Mouse (Mus musculus) kidney, postnatal 0 days (tissue): ENCODE results near the gene Slc1a2. TPM values are rescaled to one million over a fixed set of nuclear protein-coding genes. Genes with fewer than 3 reads are reported as not detected.

Source experiments
- ATAC-seq: fragments of 200-750 bp; cut with Nextera tagmentation; replicated peaks from 2 replicates; pipeline ENCODE4 v1.8.0; 2017; ENCODE audit warnings: low read depth, moderate number of reproducible peaks, moderate TSS enrichment, moderate library complexity; ENCODE audit not compliant: low FRiP score
- DNase-seq: peaks from one replicate; pipeline ENCODE4 v3.0.0-alpha.2; 2016; ENCODE audit warnings: low spot score
- H3K27ac ChIP-seq: fragments of 300-500 bp; sonication (generic); 2 replicates; pipeline ENCODE4 v1.5.1; 2014; ENCODE audit warnings: mild to moderate bottlenecking
- H3K27me3 ChIP-seq: fragments of 300-500 bp; sonication (generic); 2 replicates; pipeline ENCODE4 v1.6.1; 2014; ENCODE audit warnings: low read length, mixed read lengths; ENCODE audit not compliant: insufficient read depth
- H3K36me3 ChIP-seq: fragments of 300-500 bp; sonication (generic); 2 replicates; pipeline ENCODE4 v1.6.1; 2014; ENCODE audit warnings: low read length, mixed read lengths; ENCODE audit not compliant: insufficient read depth
- H3K4me1 ChIP-seq: fragments of 300-500 bp; sonication (generic); replicated peaks from 2 replicates; pipeline ENCODE4 v1.6.1; 2014; ENCODE audit warnings: antibody characterized with exemption, low read length, mixed read lengths; ENCODE audit not compliant: insufficient read depth
- H3K4me2 ChIP-seq: fragments of 300-500 bp; sonication (generic); 2 replicates; pipeline ENCODE4 v1.6.1; 2014; ENCODE audit warnings: mild to moderate bottlenecking, low read length, moderate library complexity, mixed read lengths
- H3K4me3 ChIP-seq: fragments of 300-500 bp; sonication (generic); replicated peaks from 2 replicates; pipeline ENCODE4 v1.5.1; 2014; ENCODE audit warnings: low read depth, low read length
- H3K9ac ChIP-seq: fragments of 300-500 bp; sonication (generic); 2 replicates; pipeline ENCODE4 v1.6.1; 2014; ENCODE audit warnings: low read depth, low read length
- H3K9me3 ChIP-seq: fragments of 300-500 bp; sonication (generic); replicated peaks from 2 replicates; pipeline ENCODE4 v1.6.1; 2016; ENCODE audit warnings: low read length, inconsistent platforms, mixed read lengths
- CTCF ChIP-seq: IDR thresholded peaks from 2 replicates; pipeline ENCODE4 v1.5.1; 2016; ENCODE audit warnings: antibody characterized with exemption, low read depth, mild to moderate bottlenecking, moderate library complexity
- WGBS: fragments of 180-500 bp; shearing (Covaris S2); extraction: QIAGEN DNeasy Blood & Tissue Kit; methylation state at CpG from one replicate; pipeline ENCODE4 v1.1.7; 2014; 5-methylcytosine and 5-hydroxymethylcytosine counted together
- polyA plus RNA-seq: library from polyadenylated mRNA; unstranded; fragments of >200 nt; fragmentation: Nextera tagmentation; extraction: Ambion mirVana; gene quantifications from 2 replicates; pipeline ENCODE4 v1.2.1, GENCODE M21; 2015

Gene Slc1a2
- polyA plus RNA-seq, 1 experiment from 2014 or later, result 0.13 TPM

DNA sequence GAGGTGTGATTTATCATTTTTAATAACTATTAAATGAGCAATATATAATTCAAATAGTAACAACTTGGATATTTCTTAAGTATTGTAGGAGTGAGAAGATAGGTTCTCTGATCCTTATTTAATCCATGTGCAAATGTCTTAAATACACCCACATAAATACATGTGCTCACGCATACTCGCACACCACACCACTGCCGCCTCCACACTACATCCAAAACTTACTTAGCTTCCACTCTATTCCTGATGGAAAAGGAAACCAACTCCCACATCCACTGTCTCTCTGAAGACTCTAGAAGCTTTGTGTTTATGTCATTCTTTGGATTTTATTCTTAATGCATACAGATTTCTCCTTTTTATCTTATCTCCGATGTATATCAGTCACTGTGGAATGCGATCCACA lies 113.8 kb downstream of the Slc1a2 start:
- Histone ChIP-seq H3K27ac (no peak overlapping the region), H3K27me3 (no peaks in the 10 kb centered on the region), H3K9me3 (no peaks in the 10 kb centered on the region), H3K4me2 (no peak overlapping the region), H3K36me3 (no peaks in the 10 kb centered on the region), H3K4me3 (no peak overlapping the region), H3K4me1 (no peaks in the 10 kb centered on the region), H3K9ac (no peak overlapping the region)
- ATAC-seq, result no peak
- no peak for TF ChIP-seq CTCF
- no peak for DNase-seq
- 79% methylated on average over 5 of the region's 5 CpGs for WGBS

DNA sequence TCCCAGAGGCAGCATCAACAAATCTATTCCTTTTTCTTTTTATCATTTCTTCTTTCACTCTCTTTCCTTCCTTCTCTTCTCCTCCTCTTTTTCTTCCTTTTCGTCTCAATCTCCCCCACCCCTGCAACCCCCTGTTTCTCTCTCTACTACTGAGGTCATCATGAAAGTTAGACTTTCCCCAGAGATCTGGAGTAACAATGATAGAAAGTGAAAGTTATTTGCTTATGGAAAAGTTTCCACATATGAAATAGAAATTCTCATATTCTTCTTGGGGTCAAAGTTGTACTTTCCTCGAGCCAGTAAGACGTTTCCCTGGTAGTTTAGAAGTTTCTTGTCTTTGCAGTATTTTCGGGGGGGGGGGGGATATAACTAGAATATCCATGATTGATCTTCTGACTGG lies 116.2 kb downstream of the Slc1a2 start:
- Histone ChIP-seq H3K36me3 (no peaks in the 10 kb centered on the region), H3K4me2 (no peak overlapping the region), H3K27ac (no peak overlapping the region), H3K9me3 (no peaks in the 10 kb centered on the region), H3K4me3 (no peak overlapping the region), H3K9ac (no peak overlapping the region), H3K4me1 (no peaks in the 10 kb centered on the region), H3K27me3 (no peaks in the 10 kb centered on the region)
- ATAC-seq (no peak), DNase-seq (no peak)
- 81% methylated on average over 4 of the region's 4 CpGs for WGBS
- no peak for TF ChIP-seq CTCF

DNA sequence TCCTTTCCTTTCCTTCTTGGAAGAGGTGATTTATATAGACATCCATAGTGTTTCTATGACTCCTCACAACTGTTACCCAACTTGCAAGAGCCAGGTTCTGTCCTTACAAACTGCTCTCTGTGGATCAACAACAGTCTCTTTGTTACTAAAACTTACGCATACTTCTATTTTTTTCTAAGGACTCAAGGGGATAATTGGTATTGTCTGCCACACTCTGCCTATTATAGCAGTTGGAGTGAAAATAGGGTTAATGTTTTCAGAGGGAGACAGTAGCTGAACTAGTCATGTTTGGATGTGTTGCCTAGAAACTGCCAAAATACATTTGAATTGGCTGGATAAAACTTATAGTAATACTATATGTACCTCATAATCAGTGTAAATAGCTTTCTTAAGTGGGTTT lies 117.1 kb downstream of the Slc1a2 start:
- DNase-seq, result no peak

DNA sequence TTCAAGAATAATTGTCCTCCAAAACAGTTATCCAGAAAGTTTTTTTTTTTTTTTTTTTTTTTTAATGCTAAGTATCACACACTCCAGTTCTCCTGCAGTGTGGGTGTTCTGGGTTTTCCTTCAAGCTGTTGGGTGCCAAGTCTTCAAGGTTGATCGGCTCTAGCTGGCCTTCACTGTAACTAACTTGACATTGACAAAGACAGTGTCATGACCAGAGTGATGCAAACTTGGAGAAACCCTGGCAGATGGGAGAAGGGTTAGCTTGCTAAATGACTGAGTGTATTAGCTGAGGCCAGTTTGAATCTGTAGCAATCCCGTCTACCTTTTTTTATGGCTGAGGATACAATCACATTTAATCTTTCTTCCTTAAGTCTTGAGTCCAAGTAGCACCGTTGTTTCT lies 119.7 kb downstream of the Slc1a2 start:
- no peaks in the 10 kb centered on the region for H3K4me1 ChIP-seq
- H3K27me3 ChIP-seq, result no peaks in the 10 kb centered on the region
- no peaks in the 10 kb centered on the region for H3K9me3 ChIP-seq
- H3K9ac ChIP-seq, result no peak overlapping the region
- H3K27ac ChIP-seq, result no peak overlapping the region
- ATAC-seq, result no peak
- WGBS, result 81% methylated on average over 3 of the region's 3 CpGs
- H3K36me3 ChIP-seq, result no peaks in the 10 kb centered on the region
- TF ChIP-seq CTCF, result no peak
- H3K4me2 ChIP-seq, result no peak overlapping the region
- H3K4me3 ChIP-seq, result no peak overlapping the region
- DNase-seq, result no peak

More for the DNA sequence above, 117.1 kb downstream of the Slc1a2 start:
- WGBS, result 93% methylated on average over 1 of the region's 1 CpGs
- no peak for ATAC-seq
- no peak overlapping the region for H3K9ac ChIP-seq
- H3K4me2 ChIP-seq, result no peak overlapping the region
- H3K36me3 ChIP-seq, result no peaks in the 10 kb centered on the region
- no peak overlapping the region for H3K4me3 ChIP-seq
- H3K9me3 ChIP-seq, result no peaks in the 10 kb centered on the region
- H3K27me3 ChIP-seq, result no peaks in the 10 kb centered on the region
- H3K27ac ChIP-seq, result no peak overlapping the region
- no peak for TF ChIP-seq CTCF
- no peaks in the 10 kb centered on the region for H3K4me1 ChIP-seq

DNA sequence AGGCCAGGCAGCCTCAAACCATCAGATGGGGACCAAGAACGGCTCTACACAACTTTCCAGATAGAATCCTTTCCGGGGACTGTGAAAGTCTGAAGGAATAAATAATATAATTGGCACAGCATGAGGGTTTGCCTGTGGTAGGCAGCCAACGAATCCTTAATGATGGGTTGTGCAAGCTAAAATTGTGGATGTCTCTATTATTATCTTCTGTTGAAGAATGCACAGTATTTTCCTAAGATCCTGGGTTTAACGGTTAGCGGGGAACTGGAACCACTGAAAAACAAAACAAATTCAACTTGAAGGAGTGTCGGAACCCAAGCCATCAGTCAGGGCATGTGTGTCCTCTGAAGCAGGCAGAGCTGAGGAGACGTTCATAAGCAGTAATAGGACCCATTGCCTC lies 124.3 kb downstream of the Slc1a2 start:
- no peak for TF ChIP-seq CTCF
- no peak overlapping the region for H3K27ac ChIP-seq
- DNase-seq, result no peak
- H3K4me3 ChIP-seq, result no peak overlapping the region
- no peaks in the 10 kb centered on the region for H3K36me3 ChIP-seq
- ATAC-seq, result no peak
- H3K4me2 ChIP-seq, result no peak overlapping the region
- H3K27me3 ChIP-seq, result no peaks in the 10 kb centered on the region
- no peak overlapping the region for H3K9ac ChIP-seq
- H3K4me1 ChIP-seq, result no peaks in the 10 kb centered on the region
- H3K9me3 ChIP-seq, result no peaks in the 10 kb centered on the region
- 74% methylated on average over 7 of the region's 7 CpGs for WGBS

DNA sequence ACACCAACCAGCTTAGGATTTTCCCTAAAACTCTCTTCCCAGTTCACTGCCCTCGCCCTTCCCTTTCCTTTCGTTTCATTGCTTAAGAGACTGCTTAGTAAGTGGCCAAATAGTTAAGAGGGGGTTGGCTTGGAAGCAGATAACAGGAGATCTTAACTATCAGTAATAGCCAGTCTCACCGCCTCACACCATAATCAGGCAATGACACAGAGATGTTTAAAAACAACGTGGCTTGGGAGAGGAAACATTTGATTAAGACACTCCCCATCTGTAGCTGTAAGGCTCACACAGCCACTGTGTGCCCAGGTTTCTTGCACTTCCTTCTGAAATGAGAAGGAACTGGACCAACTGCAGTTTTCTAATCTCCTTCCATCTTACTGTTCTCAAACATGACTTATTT lies 127.2 kb downstream of the Slc1a2 start:
- DNase-seq (no peak), ATAC-seq (no peak)
- no peaks in the 10 kb centered on the region for H3K9me3 ChIP-seq
- no peak overlapping the region for H3K27ac ChIP-seq
- H3K36me3 ChIP-seq, result no peaks in the 10 kb centered on the region
- no peak overlapping the region for H3K4me3 ChIP-seq
- H3K27me3 ChIP-seq, result no peaks in the 10 kb centered on the region
- TF ChIP-seq CTCF, result no peak
- no peak overlapping the region for H3K9ac ChIP-seq
- no peaks in the 10 kb centered on the region for H3K4me1 ChIP-seq
- 63% methylated on average over 4 of the region's 4 CpGs for WGBS
- H3K4me2 ChIP-seq, result no peak overlapping the region

DNA sequence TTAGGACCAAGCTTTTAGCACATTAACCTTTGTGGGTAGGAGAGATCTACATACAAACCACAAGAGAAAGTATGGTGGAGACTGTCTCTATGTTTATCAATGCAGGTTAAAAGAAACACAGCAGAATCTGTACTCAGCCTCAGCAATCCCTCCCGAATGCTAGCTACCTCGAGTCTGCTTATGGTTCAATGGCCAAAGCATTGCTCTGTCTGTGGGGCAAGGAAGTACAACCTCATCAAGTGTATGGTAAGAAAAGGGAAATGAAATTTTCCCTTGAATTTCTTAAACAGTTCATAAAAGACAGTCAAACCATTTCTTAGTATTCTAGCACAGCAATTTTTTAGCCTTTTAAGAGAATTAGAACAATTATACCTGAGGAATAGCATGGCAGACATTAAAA lies 133.2 kb downstream of the Slc1a2 start:
- Histone ChIP-seq H3K4me3 (no peak overlapping the region), H3K27me3 (no peaks in the 10 kb centered on the region), H3K27ac (no peak overlapping the region), H3K4me2 (no peak overlapping the region), H3K9me3 (no peaks in the 10 kb centered on the region), H3K36me3 (no peaks in the 10 kb centered on the region), H3K9ac (no peak overlapping the region), H3K4me1 (no peaks in the 10 kb centered on the region)
- no peak for ATAC-seq
- no peak for DNase-seq
- 82% methylated on average over 2 of the region's 2 CpGs for WGBS
- no peak for TF ChIP-seq CTCF
